Comparison of ENCODE assay signal across 7 mouse cellular contexts in the genomic region with DNA sequence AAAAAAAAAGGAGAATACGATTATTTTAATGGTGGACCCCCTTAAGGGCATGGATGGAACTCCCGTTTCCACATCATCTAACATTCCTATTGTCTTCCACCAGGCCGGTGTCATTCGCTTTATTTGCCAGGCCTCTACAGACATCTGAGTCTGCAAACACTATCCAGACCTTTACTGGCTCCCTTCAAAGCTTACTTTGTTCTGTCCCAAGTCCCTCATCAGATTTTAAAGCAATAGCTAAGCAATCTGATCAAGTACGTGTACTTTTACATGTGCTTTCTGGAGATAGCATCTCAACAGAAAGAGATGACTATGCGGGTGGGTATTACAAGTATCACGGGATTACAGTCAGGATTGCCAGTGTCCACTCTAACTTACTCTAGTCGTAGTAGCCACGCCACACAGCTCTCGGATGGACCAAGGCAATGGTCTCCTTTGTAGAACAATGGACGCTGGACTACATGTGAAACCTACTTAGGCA. TPM values are rescaled to one million over a fixed set of nuclear protein-coding genes. Genes with fewer than 3 reads are reported as not detected.
DNase-seq lines count a peak whose midpoint lies in the region; ATAC-seq and TF ChIP-seq lines count a peak whose summit lies in the region.

No protein-coding gene starts in this region.

- peaks cover 14% of the 10 kb centered on the region for H3K4me1 ChIP-seq in megakaryocyte, embryonic 14.5 days
- peaks cover 6% of the 10 kb centered on the region for H3K4me1 ChIP-seq in hindbrain, embryonic 16.5 days (ENCODE audit: control insufficient read depth, insufficient read depth, low read depth, low read length)

- H3ac ChIP-seq in myocyte (ENCODE audit: control insufficient read depth, insufficient read length): peak overlapping the region; percentile 85

- peak overlapping the region; percentile 94 for H3K9ac ChIP-seq in hindbrain, embryonic 16.5 days (ENCODE audit: low read depth, low read length)

- peak overlapping the region; percentile 97 for H3K4me3 ChIP-seq in megakaryocyte, embryonic 14.5 days (replicated peaks)
- peak overlapping the region; percentile 97 for H3K4me3 ChIP-seq in hindbrain, embryonic 16.5 days (ENCODE audit: low read length)
- H3K4me3 ChIP-seq in myocyte: peak overlapping the region; percentile 87

- H3K27me3 ChIP-seq in megakaryocyte, embryonic 14.5 days (replicated peaks): no peaks in the 10 kb centered on the region
- H3K27me3 ChIP-seq in hindbrain, embryonic 16.5 days (replicated peaks; ENCODE audit: control insufficient read depth, insufficient read depth, low read length): no peaks in the 10 kb centered on the region
- H3K27me3 ChIP-seq in myocyte (ENCODE audit: control insufficient read depth, insufficient read depth, insufficient read length): no peaks in the 10 kb centered on the region

- no peak for TF ChIP-seq POLR2A in myocyte (IDR thresholded peaks at IDR 0.05; ENCODE audit: insufficient read length, low read depth)

- 2% methylated on average over 11 of the region's 11 CpGs for WGBS in hindbrain, embryonic 16.5 days

- H3K4me2 ChIP-seq in hindbrain, embryonic 16.5 days (ENCODE audit: low read length): peak overlapping the region; percentile 82
- H3K4me2 ChIP-seq in myocyte (ENCODE audit: low read depth): peak overlapping the region; percentile 77

- DNase-seq in embryo, embryonic 11 days: peak; percentile 56
- DNase-seq in frontal cortex, postnatal 10 days (ENCODE audit: low spot score in 2 of 2): no peak
- DNase-seq in B cell, adult 2 months: no peak

- no peak for ATAC-seq in megakaryocyte, adult 5-6 weeks (ENCODE audit: poor library complexity, severe bottlenecking)
- ATAC-seq in hindbrain, embryonic 16.5 days: no peak

- peaks cover 29% of the 10 kb centered on the region for H3K79me2 ChIP-seq in myocyte (ENCODE audit: control insufficient read depth, insufficient read depth)

- H3K27ac ChIP-seq in hindbrain, embryonic 16.5 days (ENCODE audit: low read depth, low read length): peak overlapping the region; percentile 100

- H3K36me3 ChIP-seq in megakaryocyte, embryonic 14.5 days (replicated peaks; ENCODE audit: low read length): no peaks in the 10 kb centered on the region
- no peaks in the 10 kb centered on the region for H3K36me3 ChIP-seq in hindbrain, embryonic 16.5 days (ENCODE audit: control insufficient read depth, insufficient read depth, low read length)
- no peaks in the 10 kb centered on the region for H3K36me3 ChIP-seq in myocyte (ENCODE audit: control insufficient read depth, insufficient read depth)

- 0 out of 2 replicates have a peak, but pooled peaks cover 2% of the 10 kb centered on the region for H3K9me3 ChIP-seq in megakaryocyte, embryonic 14.5 days
- no peaks in the 10 kb centered on the region for H3K9me3 ChIP-seq in hindbrain, embryonic 16.5 days (ENCODE audit: control insufficient read depth, low read length)

TF ChIP-seq in myocyte, 11 proteins besides CTCF, POLR2A, EP300 and RAD21:
- no peak for TF ChIP-seq POLR2AphosphoS2 (IDR thresholded peaks at IDR 0.05; ENCODE audit: insufficient read length, low read depth)
- TF ChIP-seq E2F4 (IDR thresholded peaks at IDR 0.05; ENCODE audit: insufficient read depth): no peak
- no peak for TF ChIP-seq MYOD1 (IDR thresholded peaks at IDR 0.05; ENCODE audit: control insufficient read depth in 1 of 3, insufficient read length in 2 of 3, low read depth in 2 of 3)
- no peak for TF ChIP-seq CEBPB (IDR thresholded peaks at IDR 0.05; ENCODE audit: insufficient read depth, poor library complexity, severe bottlenecking)
- no peak for TF ChIP-seq USF1 (IDR thresholded peaks at IDR 0.05; ENCODE audit: low read depth)
- no peak for TF ChIP-seq SRF (IDR thresholded peaks at IDR 0.05; ENCODE audit: control insufficient read depth, insufficient read length, low read depth)
- no peak for TF ChIP-seq TCF12 (IDR thresholded peaks at IDR 0.05; ENCODE audit: insufficient read depth, poor library complexity, severe bottlenecking)
- TF ChIP-seq MYOG (IDR thresholded peaks at IDR 0.05; ENCODE audit: control insufficient read depth in 1 of 3, insufficient read depth in 1 of 3, insufficient read length in 2 of 3, low read depth in 2 of 3): no peak
- TF ChIP-seq MAX (IDR thresholded peaks at IDR 0.05; ENCODE audit: low read depth): no peak
TF ChIP-seq in myocyte: peak in this region for 0.

RNA-seq across cellular contexts. Expression of gene Gsk3b, which starts 1.1 kb away (rescaled TPM):
- polyA plus RNA-seq in megakaryocyte, embryonic 14.5 days (2012; ENCODE audit: insufficient read depth, low replicate concordance): 5.8 and 14.0 TPM in 2 replicates
- total RNA-seq in megakaryocyte, adult 5-6 weeks (2015): 64.2 and 73.2 TPM in 2 replicates
- 34.2 and 34.5 TPM in 2 replicates for total RNA-seq in megakaryocyte, adult 5-6 weeks (2017)
- 123 and 131 TPM in 2 replicates for polyA plus RNA-seq in hindbrain, embryonic 16.5 days (2015; fragmentation: Nextera tagmentation; extraction: Ambion mirVana)
- polyA plus RNA-seq in myocyte (2012; fragmentation: generic; extraction: Trizol): 18.7 TPM
